Mouse (Mus musculus) small intestine, adult 2 months (tissue): ENCODE measurements around the gene Nf1. TPM values are rescaled to one million over a fixed set of nuclear protein-coding genes. Genes with fewer than 3 reads are reported as not detected.

Experiments used
- H3K27ac ChIP-seq: fragments of 200-500 bp; 2 replicates; pipeline ENCODE4 v1.5.1; 2012; ENCODE audit warnings: low read depth, low read length, control low read depth, inconsistent platforms; ENCODE audit not compliant: insufficient read depth
- H3K27me3 ChIP-seq: fragments of 200-500 bp; 2 replicates; pipeline ENCODE4 v1.6.1; 2012; ENCODE audit warnings: mild to moderate bottlenecking, moderate library complexity, low read length, inconsistent platforms; ENCODE audit not compliant: control insufficient read depth, insufficient read depth
- H3K36me3 ChIP-seq: fragments of 200-500 bp; 2 replicates; pipeline ENCODE4 v1.6.1; 2012; ENCODE audit warnings: mild to moderate bottlenecking, low read length, control low read depth, inconsistent platforms; ENCODE audit not compliant: control insufficient read depth, insufficient read depth
- H3K4me1 ChIP-seq: fragments of 200-500 bp; 2 replicates; pipeline ENCODE4 v1.6.1; 2012; ENCODE audit warnings: low read length, inconsistent platforms, mixed read lengths; ENCODE audit not compliant: control insufficient read depth, insufficient read depth, insufficient read length
- H3K4me3 ChIP-seq: fragments of 200-500 bp; 2 replicates; pipeline ENCODE4 v1.5.1; 2012; ENCODE audit warnings: low read depth, mild to moderate bottlenecking, control low read depth, inconsistent platforms, low read length, moderate library complexity
- CTCF ChIP-seq: fragments of 200-500 bp; IDR thresholded peaks from 2 replicates; pipeline ENCODE4 v1.5.1; 2012; ENCODE audit warnings: low read depth, mild to moderate bottlenecking, control low read depth, inconsistent platforms, low read length, moderate library complexity, mixed read lengths; ENCODE audit not compliant: insufficient replicate concordance, insufficient read length; ENCODE audit errors: extremely low read depth
- POLR2A ChIP-seq: fragments of 200-500 bp; IDR thresholded peaks from 2 replicates; pipeline ENCODE4 v1.6.1; 2012; ENCODE audit warnings: low read depth, mild to moderate bottlenecking, control low read depth, inconsistent platforms, low read length, moderate library complexity
- WGBS: fragments of 180-500 bp; shearing (Covaris S2); methylation state at CpG from one replicate; pipeline ENCODE4 v1.1.7; 2018; 5-methylcytosine and 5-hydroxymethylcytosine counted together
- polyA plus RNA-seq: library from polyadenylated mRNA; depleted of rRNA; stranded (reverse); fragments of >200 nt; gene quantifications from 2 replicates; pipeline ENCODE4 v1.2.3, GENCODE M21; 2012

Nf1 gene
- polyA plus RNA-seq, 1 experiment: 7.0 TPM

GRCm38 (mm10) chr11:79520772-79521171, 181.3 kb downstream of the Nf1 start:
- no peak overlapping the region for H3K4me3 ChIP-seq
- no peak for TF ChIP-seq POLR2A
- no peaks in the 10 kb centered on the region for H3K4me1 ChIP-seq
- peaks cover 3% of the 10 kb centered on the region; the same call in 1 of the 2 replicates for H3K36me3 ChIP-seq
- H3K27ac ChIP-seq: 0 out of 2 replicates have a peak overlapping the region, but pooled peaks have one; percentile 12
- no peaks in the 10 kb centered on the region for H3K27me3 ChIP-seq

- Histone ChIP-seq H3K27me3 (no peaks in the 10 kb centered on the region), H3K27ac (no peak overlapping the region), H3K4me1 (peaks cover 3% of the 10 kb centered on the region; the same call in 1 of the 2 replicates), H3K36me3 (peaks cover 4% of the 10 kb centered on the region; the same call in 1 of the 2 replicates), H3K4me3 (no peak overlapping the region)
- TF ChIP-seq CTCF: no peak
- TF ChIP-seq POLR2A: no peak
Measured at GRCm38 (mm10) chr11:79521930-79522329, 182.4 kb downstream of the Nf1 start.

GRCm38 (mm10) chr11:79522944-79523343, 183.5 kb downstream of the Nf1 start:
- TF ChIP-seq CTCF (no peak), POLR2A (no peak)
- Histone ChIP-seq H3K4me3 (no peak overlapping the region), H3K36me3 (0 out of 2 replicates have a peak, but pooled peaks cover 2% of the 10 kb centered on the region), H3K27me3 (no peaks in the 10 kb centered on the region), H3K27ac (no peak overlapping the region), H3K4me1 (peaks cover 11% of the 10 kb centered on the region; the same call in 1 of the 2 replicates)
- 80% methylated on average over 1 of the region's 1 CpGs for WGBS

DNA sequence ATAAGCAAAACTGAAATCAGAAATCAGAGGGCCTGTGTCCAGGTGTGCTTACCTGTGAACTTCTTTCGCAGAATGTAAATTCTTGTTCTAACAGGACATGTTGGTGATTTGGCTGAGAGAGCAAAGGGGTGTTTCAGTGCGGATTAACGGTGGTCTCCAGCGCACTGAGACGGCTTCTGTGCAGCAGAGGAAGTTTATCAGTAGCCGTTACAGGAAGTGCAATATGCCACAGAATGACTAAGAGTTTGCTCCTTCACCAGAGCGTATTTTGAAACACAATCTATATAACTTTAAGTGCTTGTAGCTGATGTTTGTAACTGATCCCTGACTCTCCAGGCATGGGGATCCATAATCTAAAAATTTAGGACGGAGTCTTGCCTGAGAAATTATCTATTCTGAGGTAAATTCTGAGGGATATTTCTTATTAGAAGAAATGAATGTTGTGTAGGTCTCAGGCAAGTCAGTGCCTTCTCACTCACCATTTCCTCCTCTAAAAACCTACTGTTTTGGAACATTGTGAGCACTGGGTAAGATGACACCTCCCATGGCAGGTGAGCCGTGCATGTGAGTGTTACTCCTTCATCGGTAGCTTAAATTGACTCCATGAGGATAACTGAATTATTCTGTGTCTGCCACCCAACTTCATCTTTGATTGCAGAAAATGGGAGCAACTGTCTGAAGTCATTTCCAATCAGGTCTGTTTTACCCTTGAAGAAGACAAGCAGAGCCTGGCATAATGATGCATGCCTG, 184.2 kb downstream of the Nf1 start, which contains the start of gene Evi2b:
Evi2b (minus strand) TSS at position 203 of the 750 bp plus-strand sequence.
- Histone ChIP-seq H3K27me3 (no peaks in the 10 kb centered on the region), H3K4me3 (peak within 1 kb of the TSS; percentile 30), H3K4me1 (peaks cover 11% of the 10 kb centered on the region; the same call in 1 of the 2 replicates), H3K36me3 (0 out of 2 replicates have a peak, but pooled peaks cover 2% of the 10 kb centered on the region), H3K27ac (peak within 1 kb of the TSS; percentile 78)
- TF ChIP-seq CTCF (no peak), POLR2A (no peak)
- WGBS: 82% methylated on average over 10 of the region's 10 CpGs

DNA sequence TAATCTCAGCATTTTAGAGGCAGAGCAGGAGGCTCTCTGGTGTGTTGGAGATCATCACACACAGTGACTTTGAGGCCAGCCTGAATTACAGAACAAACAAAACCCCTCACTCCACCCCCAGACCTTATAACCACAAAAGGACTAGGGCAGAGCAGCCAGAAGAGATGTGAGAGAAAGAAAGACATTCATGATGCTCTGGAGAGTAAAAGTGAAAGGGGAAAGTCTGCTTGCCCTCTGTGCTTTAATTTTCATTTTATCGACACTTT, 184.8 kb downstream of the Nf1 start:
- H3K27ac ChIP-seq: peak overlapping the region; percentile 78
- WGBS: 58% methylated on average over 1 of the region's 1 CpGs
- no peak overlapping the region for H3K4me3 ChIP-seq
- H3K36me3 ChIP-seq: 0 out of 2 replicates have a peak, but pooled peaks cover 2% of the 10 kb centered on the region
- H3K4me1 ChIP-seq: peaks cover 11% of the 10 kb centered on the region; the same call in 1 of the 2 replicates
- TF ChIP-seq POLR2A (no peak), CTCF (no peak)
- H3K27me3 ChIP-seq: no peaks in the 10 kb centered on the region

DNA sequence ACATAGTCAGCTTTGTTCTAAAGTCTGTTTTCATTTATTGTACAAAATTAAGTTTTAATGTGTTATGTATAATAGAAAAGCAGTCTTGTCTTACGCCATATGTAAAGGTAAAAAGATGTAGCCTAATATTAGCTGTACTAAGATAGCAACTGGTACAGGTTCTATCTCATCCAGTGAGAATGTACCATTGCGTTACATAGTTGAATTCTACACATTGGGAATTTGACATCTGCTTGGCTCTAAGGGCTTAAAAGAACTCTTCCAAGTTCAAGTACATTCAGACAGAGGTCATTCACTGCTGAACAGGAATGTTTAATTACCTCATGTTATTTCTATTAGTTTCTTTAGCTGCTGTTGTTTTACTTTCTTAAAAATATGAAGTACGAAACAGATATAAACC, 187.1 kb downstream of the Nf1 start:
- Histone ChIP-seq H3K4me1 (peaks cover 11% of the 10 kb centered on the region; the same call in 1 of the 2 replicates), H3K36me3 (0 out of 2 replicates have a peak, but pooled peaks cover 2% of the 10 kb centered on the region), H3K27ac (peak overlapping the region; percentile 86), H3K4me3 (no peak overlapping the region), H3K27me3 (no peaks in the 10 kb centered on the region)
- TF ChIP-seq POLR2A: no peak
- no peak for TF ChIP-seq CTCF
- 83% methylated on average over 3 of the region's 3 CpGs for WGBS

- Histone ChIP-seq H3K4me1 (peaks cover 11% of the 10 kb centered on the region; the same call in 1 of the 2 replicates), H3K36me3 (0 out of 2 replicates have a peak, but pooled peaks cover 2% of the 10 kb centered on the region), H3K4me3 (0 out of 2 replicates have a peak overlapping the region, but pooled peaks have one; percentile 6), H3K27ac (peak overlapping the region; percentile 86), H3K27me3 (no peaks in the 10 kb centered on the region)
- TF ChIP-seq CTCF: no peak
- TF ChIP-seq POLR2A: no peak
- WGBS: 36% methylated on average over 15 of the region's 15 CpGs
Measured at GRCm38 (mm10) chr11:79527015-79527738, 187.7 kb downstream of the Nf1 start.
